Mouse (Mus musculus) heart, embryonic 16.5 days (tissue): ENCODE measurements around the gene Adcy9. TPM values are rescaled to one million over a fixed set of nuclear protein-coding genes. Genes with fewer than 3 reads are reported as not detected.
"Not testable (repeated sequence)": the region's sequence is repeated elsewhere in the genome, so short reads cannot be mapped to it uniquely, and the experiment has no call there.

Experiments
- ATAC-seq: fragments of 200-750 bp; cut with Nextera tagmentation; replicated peaks from 2 replicates; pipeline ENCODE4 v1.8.0; 2017; ENCODE audit warnings: moderate number of reproducible peaks; ENCODE audit not compliant: insufficient read depth, low FRiP score; ENCODE audit errors: extremely low read depth
- H3K27ac ChIP-seq: fragments of 300-500 bp; sonication (generic); 2 replicates; pipeline ENCODE4 v1.5.1; 2014; ENCODE audit warnings: mild to moderate bottlenecking, low read length, control low read depth, moderate library complexity
- H3K27me3 ChIP-seq: fragments of 300-500 bp; sonication (generic); 2 replicates; pipeline ENCODE4 v1.6.1; 2014; ENCODE audit warnings: low read length, mixed read lengths; ENCODE audit not compliant: control insufficient read depth, insufficient read depth
- H3K36me3 ChIP-seq: fragments of 300-500 bp; sonication (generic); 2 replicates; pipeline ENCODE4 v1.6.1; 2014; ENCODE audit not compliant: control insufficient read depth, insufficient read depth
- H3K4me1 ChIP-seq: fragments of 300-500 bp; sonication (generic); 2 replicates; pipeline ENCODE4 v1.6.1; 2014; ENCODE audit warnings: low read length, mixed read lengths; ENCODE audit not compliant: control insufficient read depth, insufficient read depth
- H3K4me2 ChIP-seq: fragments of 300-500 bp; sonication (generic); 2 replicates; pipeline ENCODE4 v1.6.1; 2014; ENCODE audit warnings: low read depth, mild to moderate bottlenecking, control low read depth, low read length
- H3K4me3 ChIP-seq: fragments of 300-500 bp; sonication (generic); 2 replicates; pipeline ENCODE4 v1.5.1; 2014; ENCODE audit warnings: mild to moderate bottlenecking, control low read depth, low read length
- H3K9ac ChIP-seq: fragments of 300-500 bp; sonication (generic); 2 replicates; pipeline ENCODE4 v1.6.1; 2014; ENCODE audit warnings: low read length, control low read depth
- H3K9me3 ChIP-seq: fragments of 300-500 bp; sonication (generic); replicated peaks from 2 replicates; pipeline ENCODE4 v1.6.1; 2016; ENCODE audit warnings: low read length; ENCODE audit not compliant: control insufficient read depth
- WGBS: fragments of 180-500 bp; shearing (Covaris S2); extraction: QIAGEN DNeasy Blood & Tissue Kit; methylation state at CpG from one replicate; pipeline ENCODE4 v1.1.7; 2014; 5-methylcytosine and 5-hydroxymethylcytosine counted together
- polyA plus RNA-seq: library from polyadenylated mRNA; unstranded; fragments of >200 nt; fragmentation: Nextera tagmentation; extraction: Ambion mirVana; gene quantifications from 2 replicates; pipeline ENCODE4 v1.2.1, GENCODE M21; 2015

Gene Adcy9
- polyA plus RNA-seq, 1 experiment from 2014 or later = 1.1 TPM

- no peak overlapping the region for H3K4me2 ChIP-seq
- 72% methylated on average over 4 of the region's 4 CpGs for WGBS
- no peak overlapping the region for H3K27ac ChIP-seq
Observed at GRCm38 (mm10) chr16:4363341-4364116, 56.8 kb downstream of the Adcy9 start.

GRCm38 (mm10) chr16:4355260-4356043 is 64.8 kb downstream of the Adcy9 start:
- WGBS = 66% methylated on average over 4 of the region's 4 CpGs
- no peak for ATAC-seq
- no peak overlapping the region for H3K27ac ChIP-seq

More at GRCm38 (mm10) chr16:4363341-4364116, 56.8 kb downstream of the Adcy9 start:
- Histone ChIP-seq H3K27me3 (no peaks in the 10 kb centered on the region), H3K9ac (no peak overlapping the region), H3K4me3 (no peak overlapping the region), H3K4me1 (peaks cover 10% of the 10 kb centered on the region), H3K36me3 (no peaks in the 10 kb centered on the region), H3K9me3 (no peaks in the 10 kb centered on the region)
- no peak for ATAC-seq

GRCm38 (mm10) chr16:4342579-4342978 is 77.7 kb downstream of the Adcy9 start:
- H3K4me1 ChIP-seq = no peaks in the 10 kb centered on the region
- H3K36me3 ChIP-seq = no peaks in the 10 kb centered on the region
- no peak overlapping the region for H3K27ac ChIP-seq
- H3K27me3 ChIP-seq = no peaks in the 10 kb centered on the region
- no peaks in the 10 kb centered on the region for H3K9me3 ChIP-seq
- ATAC-seq = no peak
- 87% methylated on average over 7 of the region's 7 CpGs for WGBS
- no peak overlapping the region for H3K4me3 ChIP-seq
- H3K9ac ChIP-seq = no peak overlapping the region
- H3K4me2 ChIP-seq = no peak overlapping the region

More at GRCm38 (mm10) chr16:4355260-4356043, 64.8 kb downstream of the Adcy9 start:
- H3K4me2 ChIP-seq = no peak overlapping the region
- no peaks in the 10 kb centered on the region for H3K36me3 ChIP-seq
- H3K27me3 ChIP-seq = no peaks in the 10 kb centered on the region
- H3K9me3 ChIP-seq = no peaks in the 10 kb centered on the region
- no peak overlapping the region for H3K9ac ChIP-seq
- no peak overlapping the region for H3K4me3 ChIP-seq
- H3K4me1 ChIP-seq = no peaks in the 10 kb centered on the region

DNA sequence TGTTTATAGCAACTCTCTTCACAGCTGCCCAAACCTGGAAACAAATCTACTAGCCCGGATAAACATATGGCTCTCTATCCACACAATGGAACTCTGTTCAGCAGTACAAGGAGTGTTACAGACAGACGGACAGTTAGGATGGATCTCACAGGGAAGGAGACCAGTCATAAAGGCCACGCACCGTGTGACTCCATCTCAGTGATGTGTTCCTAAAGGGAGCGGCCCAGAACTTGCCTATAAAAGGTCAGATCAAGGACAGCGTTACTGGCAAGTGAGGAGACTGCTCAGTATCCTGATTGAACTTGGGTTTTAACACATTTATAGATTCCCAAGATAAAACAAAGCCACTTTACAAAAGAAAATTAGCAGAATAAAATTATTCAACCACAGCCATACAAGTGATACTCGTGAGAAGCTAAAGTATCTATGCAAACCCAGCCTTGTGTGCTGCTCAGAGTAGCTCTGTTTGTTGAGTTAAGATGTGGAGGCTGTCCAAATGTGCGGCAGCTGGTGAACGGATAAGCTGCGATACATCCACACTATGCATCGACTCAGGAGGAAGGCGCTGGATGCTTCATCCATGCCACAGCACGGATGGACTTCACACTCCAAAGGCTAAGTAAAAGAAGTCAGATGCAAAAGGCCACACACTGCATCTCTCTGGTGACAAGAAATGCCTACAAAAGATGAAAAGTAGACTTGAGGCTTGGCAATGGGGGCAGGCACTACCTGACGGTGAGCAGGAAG is 78.8 kb downstream of the Adcy9 start:
- no peak overlapping the region for H3K4me3 ChIP-seq

DNA sequence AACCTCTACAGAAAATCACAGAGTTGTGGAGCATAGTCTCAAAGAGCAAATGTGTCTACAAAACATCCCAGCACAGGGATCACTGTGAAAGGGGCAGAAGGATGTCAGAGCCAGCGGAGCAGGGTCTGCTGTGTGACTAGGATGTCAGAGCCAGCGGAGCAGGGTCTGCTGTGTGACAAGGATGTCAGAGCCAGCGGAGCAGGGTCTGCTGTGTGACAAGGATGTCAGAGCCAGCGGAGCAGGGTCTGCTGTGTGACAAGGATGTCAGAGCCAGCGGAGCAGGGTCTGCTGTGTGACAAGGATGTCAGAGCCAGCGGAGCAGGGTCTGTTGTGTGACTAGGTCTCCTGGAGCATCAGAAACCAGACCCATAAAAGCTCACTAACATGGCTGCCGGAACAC is 81.1 kb downstream of the Adcy9 start:
- H3K27ac ChIP-seq, H3K9me3 ChIP-seq, H3K27me3 ChIP-seq, H3K4me1 ChIP-seq, ATAC-seq, H3K4me2 ChIP-seq, H3K36me3 ChIP-seq, H3K4me3 ChIP-seq, H3K9ac ChIP-seq: not testable (repeated sequence)
- WGBS = 75% methylated on average over 6 of the region's 7 CpGs

More for the DNA sequence above, 78.8 kb downstream of the Adcy9 start:
- H3K36me3 ChIP-seq = no peaks in the 10 kb centered on the region
- no peak overlapping the region for H3K27ac ChIP-seq
- 80% methylated on average over 14 of the region's 14 CpGs for WGBS
- H3K9me3 ChIP-seq = no peaks in the 10 kb centered on the region
- H3K27me3 ChIP-seq = no peaks in the 10 kb centered on the region
- H3K4me2 ChIP-seq = no peak overlapping the region
- no peak for ATAC-seq
- no peaks in the 10 kb centered on the region for H3K4me1 ChIP-seq
- no peak overlapping the region for H3K9ac ChIP-seq

DNA sequence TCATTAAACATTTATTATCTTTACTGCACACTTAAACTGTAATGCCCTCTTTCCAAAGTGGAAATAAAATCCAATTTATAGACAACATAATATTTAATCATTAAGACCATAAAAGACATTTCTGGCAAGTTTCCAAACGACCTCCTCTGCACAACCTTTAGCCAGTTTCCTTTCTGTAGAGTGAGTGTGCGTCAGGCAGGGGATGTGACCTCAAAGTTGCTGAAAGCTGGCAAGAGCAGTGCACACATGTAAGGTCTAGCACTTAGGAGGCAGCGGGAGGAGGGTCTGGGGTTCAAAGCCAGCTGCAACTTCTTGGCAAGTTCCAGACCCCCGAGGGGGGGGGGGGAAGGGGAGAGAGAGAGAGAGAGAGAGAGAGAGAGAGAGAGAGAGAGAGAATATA is 83.0 kb downstream of the Adcy9 start:
- Histone ChIP-seq H3K4me2 (no peak overlapping the region), H3K4me3 (no peak overlapping the region), H3K9me3 (no peaks in the 10 kb centered on the region), H3K36me3 (no peaks in the 10 kb centered on the region), H3K27ac (no peak overlapping the region), H3K27me3 (no peaks in the 10 kb centered on the region), H3K4me1 (peaks cover 6% of the 10 kb centered on the region), H3K9ac (no peak overlapping the region)
- ATAC-seq = no peak
- 60% methylated on average over 4 of the region's 4 CpGs for WGBS

- no peaks in the 10 kb centered on the region for H3K36me3 ChIP-seq
- H3K27ac ChIP-seq = peak overlapping the region; percentile 68
- H3K9ac ChIP-seq = no peak overlapping the region
- peaks cover 6% of the 10 kb centered on the region for H3K4me1 ChIP-seq
- 49% methylated on average over 5 of the region's 5 CpGs for WGBS
- H3K27me3 ChIP-seq = no peaks in the 10 kb centered on the region
- H3K4me3 ChIP-seq = no peak overlapping the region
- H3K9me3 ChIP-seq = no peaks in the 10 kb centered on the region
- peak overlapping the region; percentile 17; the same call in 1 of the 2 replicates for H3K4me2 ChIP-seq
- ATAC-seq = peak; percentile 37; the same call in 1 of the 2 replicates
Observed at GRCm38 (mm10) chr16:4333788-4334187, 86.5 kb downstream of the Adcy9 start.

GRCm38 (mm10) chr16:4333371-4333770 is 86.9 kb downstream of the Adcy9 start:
- no peaks in the 10 kb centered on the region for H3K36me3 ChIP-seq
- H3K27ac ChIP-seq = peak overlapping the region; percentile 68
- peak overlapping the region; percentile 17; the same call in 1 of the 2 replicates for H3K4me2 ChIP-seq
- H3K4me1 ChIP-seq = peaks cover 6% of the 10 kb centered on the region
- H3K9me3 ChIP-seq = no peaks in the 10 kb centered on the region
- 0 out of 2 replicates have a peak, but pooled peaks have one; percentile 10 for ATAC-seq
- H3K27me3 ChIP-seq = no peaks in the 10 kb centered on the region
- H3K9ac ChIP-seq = no peak overlapping the region
- WGBS = 76% methylated on average over 2 of the region's 2 CpGs
- H3K4me3 ChIP-seq = no peak overlapping the region
